Mouse (Mus musculus): ENCODE data around the gene Vmn2r82. TPM values are rescaled to one million over a fixed set of nuclear protein-coding genes. Genes with fewer than 3 reads are reported as not detected.

Vmn2r82 gene
- not detected in 2 replicates for polyA plus RNA-seq (2015; fragmentation: Nextera tagmentation; extraction: Ambion mirVana)

DNA sequence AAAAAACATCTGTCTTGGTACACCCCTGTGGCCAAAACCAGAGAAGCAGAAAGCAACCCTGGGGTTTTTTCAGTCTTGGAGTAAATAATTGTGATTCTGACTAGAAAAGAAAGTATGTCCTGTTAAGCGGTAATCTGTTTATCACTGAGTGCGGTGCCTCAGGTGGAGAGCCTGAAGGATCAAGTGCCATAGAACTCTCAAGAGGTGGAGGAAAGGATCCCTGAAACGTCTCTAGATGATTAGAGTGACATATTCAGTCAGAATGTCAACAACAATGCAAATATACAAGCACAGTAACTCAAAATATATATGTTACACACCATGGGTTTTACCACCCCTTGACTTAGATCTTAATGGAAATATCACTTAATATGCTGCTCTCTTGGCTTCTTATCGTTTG is at the start of gene Vmn2r82:
Gene Vmn2r82 (plus strand): TSS at position 301 of the 400 bp plus-strand sequence.

Other genes starting within 250 kb of the Vmn2r82 start
- gene Vmn2r80, start 207.8 kb upstream of the Vmn2r82 start, polyA plus RNA-seq (2015; fragmentation: Nextera tagmentation; extraction: Ambion mirVana), result not detected in 2 replicates
- gene Vmn2r81, start 108.8 kb upstream of the Vmn2r82 start, polyA plus RNA-seq (2015; fragmentation: Nextera tagmentation; extraction: Ambion mirVana), result not detected in 2 replicates
- not detected in 2 replicates for gene Vmn2r83, start 112.2 kb downstream of the Vmn2r82 start, polyA plus RNA-seq (2015; fragmentation: Nextera tagmentation; extraction: Ambion mirVana)
- 21.7 and 28.3 TPM in 2 replicates for gene Plpp2, start 177.3 kb downstream of the Vmn2r82 start, polyA plus RNA-seq (2015; fragmentation: Nextera tagmentation; extraction: Ambion mirVana)
- gene Mier2, start 198.7 kb downstream of the Vmn2r82 start, polyA plus RNA-seq (2015; fragmentation: Nextera tagmentation; extraction: Ambion mirVana), result 19.1 and 25.1 TPM in 2 replicates
- gene Theg, start 230.8 kb downstream of the Vmn2r82 start, polyA plus RNA-seq (2015; fragmentation: Nextera tagmentation; extraction: Ambion mirVana), result not detected in 2 replicates